Mouse (Mus musculus) liver, embryonic 14.5 days (tissue): ENCODE measurements at regions not wholly inside any gene's neighbourhood (a gene's known extent, or its start where the extent isn't known, plus 50 kb on each side); places are given as distances from the start of the nearest gene placed in this dataset.

Experiments
- ATAC-seq: fragments of 200-750 bp; cut with Nextera tagmentation; 2 replicates; pipeline ENCODE4 v1.8.0; 2017; ENCODE audit warnings: moderate number of reproducible peaks, mild to moderate bottlenecking, moderate library complexity; ENCODE audit not compliant: insufficient read depth
- DNase-seq, 3 experiments: peaks; one replicate each; pipeline ENCODE4 v3.0.0-alpha.2; 2012 to 2013; ENCODE audit warnings: low read depth in 3 of 3, low spot score in 3 of 3
- H3K27ac ChIP-seq: fragments of 300-500 bp; sonication (generic); 2 replicates; pipeline ENCODE4 v1.5.1; 2014; ENCODE audit warnings: moderate library complexity, mild to moderate bottlenecking, control low read depth, inconsistent platforms
- H3K27me3 ChIP-seq: fragments of 300-500 bp; sonication (generic); 2 replicates; pipeline ENCODE4 v1.6.1; 2014; ENCODE audit warnings: mild to moderate bottlenecking, low read length, moderate library complexity; ENCODE audit not compliant: control insufficient read depth, insufficient read depth
- H3K36me3 ChIP-seq: fragments of 300-500 bp; sonication (generic); replicated peaks from 2 replicates; pipeline ENCODE4 v1.6.1; 2014; ENCODE audit warnings: low read depth; ENCODE audit not compliant: control insufficient read depth, insufficient read depth
- H3K4me1 ChIP-seq, 2 experiments: fragments of 200-500 bp in 1 of 2; fragments of 300-500 bp in 1 of 2; sonication (generic) in 1 of 2; replicated peaks; 2 replicates each; pipeline ENCODE4 v1.6.1; 2012 to 2014; ENCODE audit warnings: antibody characterized with exemption in 1 of 2, inconsistent platforms in 1 of 2, low read length in 1 of 2; ENCODE audit not compliant: control insufficient read depth in 2 of 2, insufficient read depth in 2 of 2
- H3K4me2 ChIP-seq: fragments of 300-500 bp; sonication (generic); 2 replicates; pipeline ENCODE4 v1.6.1; 2014; ENCODE audit warnings: low read depth, mild to moderate bottlenecking, control low read depth, moderate library complexity
- H3K4me3 ChIP-seq, 2 experiments: fragments of 200-500 bp in 1 of 2; fragments of 300-500 bp in 1 of 2; sonication (generic) in 1 of 2; 2 replicates each; pipeline ENCODE4 v1.5.1; 2012 to 2014; ENCODE audit warnings: low read depth in 2 of 2, low read length in 2 of 2, mild to moderate bottlenecking in 2 of 2, control low read depth in 1 of 2, inconsistent platforms in 1 of 2, moderate library complexity in 1 of 2; ENCODE audit not compliant: insufficient read depth in 1 of 2
- H3K9ac ChIP-seq: fragments of 300-500 bp; sonication (generic); replicated peaks from 2 replicates; pipeline ENCODE4 v1.6.1; 2014; ENCODE audit warnings: mild to moderate bottlenecking, control low read depth, moderate library complexity
- H3K9me3 ChIP-seq: fragments of 300-500 bp; sonication (generic); 2 replicates; pipeline ENCODE4 v1.6.1; 2016; ENCODE audit warnings: low read length, mixed read lengths; ENCODE audit not compliant: control insufficient read depth
- CTCF ChIP-seq: IDR thresholded peaks from 2 replicates; pipeline ENCODE4 v1.5.1; 2016; ENCODE audit warnings: antibody characterized with exemption, low read depth, control low read depth
- EP300 ChIP-seq: IDR thresholded peaks from 2 replicates; pipeline ENCODE4 v1.6.1; 2016; ENCODE audit warnings: antibody characterized with exemption, low read depth
- WGBS: fragments of 180-500 bp; shearing (Covaris S2); extraction: QIAGEN DNeasy Blood & Tissue Kit; methylation state at CpG from one replicate; pipeline ENCODE4 v1.1.7; 2014; ENCODE audit not compliant: insufficient replicate concordance; 5-methylcytosine and 5-hydroxymethylcytosine counted together

DNA sequence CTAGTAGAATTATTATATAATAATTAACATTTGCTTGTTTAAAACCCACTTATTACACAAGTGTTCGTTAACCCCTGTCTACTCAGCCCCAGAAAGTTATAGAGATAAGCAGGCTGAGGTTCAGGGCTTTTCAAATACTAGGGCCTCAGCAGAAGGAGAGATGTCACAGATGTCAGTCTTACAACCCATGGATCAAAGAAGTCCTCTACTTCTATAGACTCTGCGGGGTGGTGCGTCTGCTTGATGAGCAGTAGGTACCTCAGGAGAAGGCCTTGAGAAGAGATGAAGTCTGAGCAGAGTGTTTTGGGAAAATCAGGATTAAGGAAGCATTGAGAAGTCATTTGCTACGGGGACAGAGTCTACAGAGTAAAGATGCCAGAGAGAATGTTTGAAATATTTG lies 59.1 kb upstream of the Satb1 start:
- TF ChIP-seq EP300 (no peak), CTCF (no peak)

More for the DNA sequence above, 59.1 kb upstream of the Satb1 start:
- no peak overlapping the region for H3K27ac ChIP-seq
- no peak for DNase-seq
- no peaks in the 10 kb centered on the region for H3K9me3 ChIP-seq
- H3K4me1 ChIP-seq, result no peaks in the 10 kb centered on the region
- no peak overlapping the region for H3K9ac ChIP-seq
- H3K27me3 ChIP-seq, result no peaks in the 10 kb centered on the region
- 46% methylated on average over 4 of the region's 4 CpGs for WGBS
- no peak overlapping the region for H3K4me3 ChIP-seq
- H3K36me3 ChIP-seq, result no peaks in the 10 kb centered on the region
- no peak overlapping the region for H3K4me2 ChIP-seq
- no peak for ATAC-seq
